Mouse (Mus musculus): ENCODE results near the gene Pkp2.

The Pkp2 gene

DNA sequence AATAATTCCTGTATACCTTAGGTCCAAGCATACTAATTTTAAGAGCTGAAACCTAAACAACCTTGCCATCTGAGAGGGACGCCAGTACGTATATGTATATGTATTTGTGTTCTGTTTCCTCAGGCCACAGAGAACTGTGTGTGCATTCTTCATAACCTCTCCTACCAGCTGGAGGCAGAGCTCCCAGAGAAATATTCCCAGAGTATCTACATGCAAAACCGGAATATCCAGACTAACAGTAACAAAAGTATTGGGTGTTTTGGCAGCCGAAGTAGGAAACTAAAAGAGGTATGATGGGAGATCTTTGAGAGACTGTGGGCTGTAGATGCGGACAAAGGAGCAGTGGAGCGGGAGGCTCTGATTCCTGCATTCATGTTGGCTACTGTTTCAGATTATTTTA lies 48.4 kb downstream of the Pkp2 start:
- DNase-seq (ENCODE audit: low read depth), result no peak

- no peak for DNase-seq (ENCODE audit: low read depth)
Observed at GRCm38 (mm10) chr16:16262436-16262835, 49.3 kb downstream of the Pkp2 start.

- DNase-seq (ENCODE audit: low read depth), result no peak
Observed at GRCm38 (mm10) chr16:16272978-16273377, 59.9 kb downstream of the Pkp2 start.

GRCm38 (mm10) chr16:16273752-16274151 lies 60.6 kb downstream of the Pkp2 start:
- DNase-seq (ENCODE audit: low read depth), result no peak

DNA sequence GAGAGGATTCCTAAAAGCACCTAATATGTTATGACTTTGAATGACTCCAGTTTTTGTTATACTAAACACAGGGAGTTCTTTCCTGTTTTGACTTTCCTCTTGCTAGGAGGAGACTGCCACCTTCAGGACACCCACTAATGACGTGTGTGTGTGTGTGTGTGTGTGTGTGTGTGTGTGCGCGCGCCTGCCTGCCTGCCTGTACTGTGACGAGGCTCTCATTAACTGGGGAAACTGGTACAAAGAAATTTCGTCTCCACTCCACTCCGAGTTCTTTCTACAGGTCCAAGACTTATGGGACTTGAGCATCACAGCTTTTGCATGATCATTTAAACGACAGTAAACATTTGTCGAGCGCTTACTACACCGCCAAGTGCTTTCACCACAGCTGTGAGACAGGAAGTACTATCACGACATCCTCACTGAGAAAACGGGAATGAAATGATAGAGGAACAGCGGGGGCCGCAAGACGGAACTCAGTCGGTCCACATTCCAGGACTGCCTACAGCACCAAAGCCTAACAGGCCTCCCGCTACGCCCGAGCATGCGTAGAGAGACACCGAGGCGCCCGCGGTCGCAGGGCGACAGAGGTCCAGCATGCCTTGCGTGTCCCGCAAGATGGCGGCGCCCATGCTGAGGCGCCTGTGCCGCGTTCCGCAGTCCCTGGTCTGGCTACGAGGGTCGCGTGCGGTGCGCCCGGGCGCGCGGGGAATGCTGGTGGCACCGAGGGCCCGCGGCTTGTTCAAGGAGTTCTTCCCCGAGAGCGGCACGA lies 89.4 kb downstream of the Pkp2 start, which contains the start of gene Yars2:
Gene Yars2 (plus strand): TSS at position 597 of the 769 bp plus-strand sequence.
- DNase-seq (ENCODE audit: low read depth), result peak; percentile 93

DNA sequence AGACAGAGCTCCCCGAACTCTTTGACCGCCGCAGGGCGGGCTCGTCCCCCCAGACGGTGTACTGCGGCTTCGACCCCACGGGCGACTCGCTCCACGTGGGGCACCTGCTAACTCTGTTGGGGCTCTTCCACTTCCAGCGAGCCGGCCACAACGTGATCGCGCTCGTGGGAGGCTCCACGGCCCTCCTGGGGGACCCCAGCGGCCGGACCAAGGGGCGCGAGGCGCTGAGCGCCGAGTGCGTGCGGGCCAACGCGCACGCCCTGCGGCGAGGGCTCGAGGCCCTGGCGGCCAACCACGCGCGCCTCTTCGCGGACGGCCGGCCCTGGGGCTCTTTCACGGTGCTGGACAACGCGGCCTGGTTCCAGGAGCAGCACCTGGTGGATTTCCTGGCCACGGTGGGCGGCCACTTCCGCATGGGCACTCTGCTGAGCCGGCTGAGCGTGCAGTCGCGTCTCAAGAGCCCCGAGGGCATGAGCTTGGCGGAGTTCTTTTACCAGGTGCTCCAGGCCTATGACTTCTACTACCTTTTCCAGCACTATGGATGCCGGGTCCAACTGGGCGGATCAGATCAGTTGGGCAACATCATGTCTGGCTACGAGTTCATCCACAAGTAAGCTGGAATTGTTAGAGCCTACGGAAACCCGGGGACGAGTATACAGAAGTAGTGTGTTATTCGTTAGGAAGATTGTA lies 90.2 kb downstream of the Pkp2 start:
- peak; percentile 43 for DNase-seq (ENCODE audit: low read depth)

DNA sequence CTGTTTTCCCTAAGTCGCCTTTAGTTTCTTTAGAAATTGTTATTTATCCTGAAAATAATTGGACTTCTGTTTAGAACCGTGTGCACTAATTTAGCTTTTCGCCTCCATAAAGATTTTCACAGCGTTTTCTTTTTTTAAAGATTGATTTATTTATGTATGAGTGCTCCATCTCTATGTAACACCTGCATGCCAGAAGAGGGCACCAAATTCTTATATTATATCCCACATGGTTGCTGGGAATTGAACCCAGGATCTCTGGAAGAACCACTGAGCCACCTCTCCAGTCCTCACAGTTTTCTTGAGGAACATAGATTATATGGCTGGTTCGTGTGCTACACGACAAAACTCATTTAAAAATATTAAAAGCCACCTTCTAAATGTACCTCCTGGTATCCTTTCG lies 90.8 kb downstream of the Pkp2 start:
- peak; percentile 26 for DNase-seq (ENCODE audit: low read depth)

- DNase-seq (ENCODE audit: low read depth), result no peak
Observed at GRCm38 (mm10) chr16:16311319-16311718, 98.2 kb downstream of the Pkp2 start.

Measured in naive thymus-derived CD4-positive, alpha-beta T cell, adult 2 months (primary cell).